In genomic region chr5:15507757-15508459, GRCm38 (mm10) we compare ENCODE assay signal across 14 mouse cellular contexts. TPM values are rescaled to one million over a fixed set of nuclear protein-coding genes. Genes with fewer than 3 reads are reported as not detected.
DNase-seq lines count a peak whose midpoint lies in the region; ATAC-seq and TF ChIP-seq lines count a peak whose summit lies in the region.
"Not testable (repeated sequence)": the region's sequence is repeated elsewhere in the genome, so short reads cannot be mapped to it uniquely, and the experiment has no call there.
"Had no signal": no experiment of that assay in that cellular context is flagged by ENCODE, and none has a peak within 500 bp of the region (broad histone marks: within the 10 kb centered on the region; RNA-seq: fewer than 3 reads in every experiment).

No protein-coding gene starts in this region.

- H3K4me1 ChIP-seq in embryonic facial prominence, embryonic 13.5 days; forebrain, postnatal 0 days (ENCODE audit: insufficient read depth); hindbrain, embryonic 11.5 days (replicated peaks; ENCODE audit: control insufficient read depth, insufficient read depth, low read length); intestine, postnatal 0 days (replicated peaks; ENCODE audit: control insufficient read depth, insufficient read depth, low read length); limb, embryonic 15.5 days; midbrain, embryonic 13.5 days (replicated peaks); stomach, embryonic 14.5 days (ENCODE audit: control insufficient read depth, insufficient read depth, low read length): not testable (repeated sequence)

- peak; percentile 22 for DNase-seq in 416B (ENCODE audit: low read depth)
- not testable (repeated sequence) for DNase-seq in forebrain, postnatal 0 days; hindbrain, embryonic 11.5 days (ENCODE audit: low spot score)

- H3K27me3 ChIP-seq in embryonic facial prominence, embryonic 13.5 days; forebrain, postnatal 0 days (ENCODE audit: insufficient read depth, low read length); hindbrain, embryonic 11.5 days (ENCODE audit: control insufficient read depth, insufficient read depth, low read length); intestine, postnatal 0 days (replicated peaks; ENCODE audit: control insufficient read depth, insufficient read depth, low read length); limb, embryonic 15.5 days; midbrain, embryonic 13.5 days; stomach, embryonic 14.5 days (ENCODE audit: control insufficient read depth, insufficient read depth, low read length): not testable (repeated sequence)

- not testable (repeated sequence) for H3K4me2 ChIP-seq in embryonic facial prominence, embryonic 13.5 days; forebrain, postnatal 0 days (ENCODE audit: low read depth); hindbrain, embryonic 11.5 days (replicated peaks; ENCODE audit: low read depth, low read length); intestine, postnatal 0 days (replicated peaks; ENCODE audit: low read depth); limb, embryonic 15.5 days; midbrain, embryonic 13.5 days (replicated peaks); stomach, embryonic 14.5 days (replicated peaks; ENCODE audit: low read depth, low read length)

- peak; percentile 75 for ATAC-seq in embryonic facial prominence, embryonic 13.5 days (ENCODE audit: insufficient number of reproducible peaks, insufficient read depth, low FRiP score, low TSS enrichment, low read depth)
- peak; percentile 34; the same call in 1 of the 2 replicates for ATAC-seq in forebrain, postnatal 0 days
- ATAC-seq in hindbrain, embryonic 11.5 days (ENCODE audit: low FRiP score) = peak; percentile 73
- ATAC-seq in intestine, postnatal 0 days = peak; percentile 61; the same call in 1 of the 2 replicates
- ATAC-seq in limb, embryonic 15.5 days (ENCODE audit: insufficient number of reproducible peaks, low FRiP score, low TSS enrichment, low read depth) = peak; percentile 82
- ATAC-seq in midbrain, embryonic 13.5 days = peak; percentile 70
- ATAC-seq in stomach, embryonic 14.5 days (ENCODE audit: insufficient number of reproducible peaks, insufficient read depth, low FRiP score, low read depth) = peak; percentile 86

- H3K36me3 ChIP-seq in embryonic facial prominence, embryonic 13.5 days; forebrain, postnatal 0 days (ENCODE audit: insufficient read depth); hindbrain, embryonic 11.5 days (ENCODE audit: control insufficient read depth, insufficient read depth, low read length); intestine, postnatal 0 days (ENCODE audit: control insufficient read depth, insufficient read depth); limb, embryonic 15.5 days; midbrain, embryonic 13.5 days; stomach, embryonic 14.5 days (ENCODE audit: control insufficient read depth, insufficient read depth, low read length): not testable (repeated sequence)

- 62% methylated on average over 6 of the region's 6 CpGs for WGBS in embryonic facial prominence, embryonic 13.5 days
- WGBS in forebrain, postnatal 0 days = 70% methylated on average over 6 of the region's 6 CpGs
- 68% methylated on average over 6 of the region's 6 CpGs for WGBS in hindbrain, embryonic 11.5 days
- 64% methylated on average over 6 of the region's 6 CpGs for WGBS in intestine, postnatal 0 days
- WGBS in limb, embryonic 15.5 days = 64% methylated on average over 6 of the region's 6 CpGs
- WGBS in midbrain, embryonic 13.5 days = 64% methylated on average over 6 of the region's 6 CpGs
- WGBS in stomach, embryonic 14.5 days = 62% methylated on average over 6 of the region's 6 CpGs

- not testable (repeated sequence) for H3K27ac ChIP-seq in embryonic facial prominence, embryonic 13.5 days; forebrain, postnatal 0 days (ENCODE audit: low read depth, low read length); hindbrain, embryonic 11.5 days (ENCODE audit: low read depth, low read length); intestine, postnatal 0 days (ENCODE audit: low read depth, low read length); limb, embryonic 15.5 days; midbrain, embryonic 13.5 days; stomach, embryonic 14.5 days (ENCODE audit: low read length)

- not testable (repeated sequence) for H3K9ac ChIP-seq in embryonic facial prominence, embryonic 13.5 days; forebrain, postnatal 0 days; hindbrain, embryonic 11.5 days (ENCODE audit: low read depth, low read length); intestine, postnatal 0 days (ENCODE audit: low read depth, low read length); limb, embryonic 15.5 days; midbrain, embryonic 13.5 days (replicated peaks); stomach, embryonic 14.5 days (replicated peaks; ENCODE audit: low read depth, low read length)

- TF ChIP-seq CTCF in forebrain, postnatal 0 days (IDR thresholded peaks at IDR 0.05; ENCODE audit: low read depth); intestine, postnatal 0 days (IDR thresholded peaks at IDR 0.05; ENCODE audit: low read depth): not testable (repeated sequence)

- H3K9me3 ChIP-seq in embryonic facial prominence, embryonic 13.5 days = peaks cover 32% of the 10 kb centered on the region
- peaks cover 21% of the 10 kb centered on the region; the same call in 1 of the 2 replicates for H3K9me3 ChIP-seq in forebrain, postnatal 0 days (ENCODE audit: low read length)
- peaks cover 11% of the 10 kb centered on the region for H3K9me3 ChIP-seq in hindbrain, embryonic 11.5 days (ENCODE audit: control insufficient read depth, low read length)
- not testable (repeated sequence) for H3K9me3 ChIP-seq in intestine, postnatal 0 days (ENCODE audit: control insufficient read depth); limb, embryonic 15.5 days; stomach, embryonic 14.5 days (ENCODE audit: control insufficient read depth, low read depth, low read length)
- H3K9me3 ChIP-seq in midbrain, embryonic 13.5 days = peaks cover 41% of the 10 kb centered on the region

- not testable (repeated sequence) for H3K4me3 ChIP-seq in embryonic facial prominence, embryonic 13.5 days; forebrain, postnatal 0 days (ENCODE audit: low read depth, low read length); hindbrain, embryonic 11.5 days (ENCODE audit: low read depth, low read length); intestine, postnatal 0 days (ENCODE audit: low read depth, low read length); limb, embryonic 15.5 days; midbrain, embryonic 13.5 days (replicated peaks); stomach, embryonic 14.5 days (ENCODE audit: low read depth, low read length)

RNA-seq across cellular contexts. Expression of gene Gm21190, which starts 21.1 kb away (rescaled TPM):
- polyA plus RNA-seq in embryonic facial prominence, embryonic 13.5 days (2015; fragmentation: Nextera tagmentation; extraction: Ambion mirVana) = not detected in 2 replicates
- not detected in 2 replicates for total RNA-seq in forebrain, postnatal 0 days (2014; rRNA removed)
- not detected in 2 replicates for polyA plus RNA-seq in forebrain, postnatal 0 days (2015; fragmentation: Nextera tagmentation; extraction: Ambion mirVana)
- polyA plus RNA-seq in hindbrain, embryonic 11.5 days (2014; fragmentation: Nextera tagmentation; extraction: Ambion mirVana) = not detected in 2 replicates
- polyA plus RNA-seq in intestine, postnatal 0 days (2015; fragmentation: Nextera tagmentation; extraction: Ambion mirVana) = not detected in 2 replicates
- polyA plus RNA-seq in limb, embryonic 15.5 days (2015; fragmentation: Nextera tagmentation; extraction: Ambion mirVana) = not detected in 2 replicates
- polyA plus RNA-seq in midbrain, embryonic 13.5 days (2015; fragmentation: Nextera tagmentation; extraction: Ambion mirVana) = not detected in 2 replicates
- polyA plus RNA-seq in stomach, embryonic 14.5 days (2014; fragmentation: Nextera tagmentation; extraction: Ambion mirVana) = not detected in 2 replicates
- total RNA-seq: adrenal gland, adult 8-10 months; gastrocnemius, adult 8-10 months; heart, adult 2 months; layer of hippocampus, postnatal 10 days; left cerebral cortex, postnatal 14 days; megakaryocyte, adult 5-6 weeks had no signal
- polyA plus RNA-seq: heart, adult 2 months had no signal

RNA-seq across cellular contexts. Expression of gene Gm21149, which starts 31.6 kb away (rescaled TPM):
- not detected in 2 replicates for polyA plus RNA-seq in embryonic facial prominence, embryonic 13.5 days (2015; fragmentation: Nextera tagmentation; extraction: Ambion mirVana)
- not detected in 2 replicates for total RNA-seq in forebrain, postnatal 0 days (2014; rRNA removed)
- polyA plus RNA-seq in forebrain, postnatal 0 days (2015; fragmentation: Nextera tagmentation; extraction: Ambion mirVana) = 0.15 TPM in 1 of 2 replicates, not detected in the other
- not detected in 2 replicates for polyA plus RNA-seq in hindbrain, embryonic 11.5 days (2014; fragmentation: Nextera tagmentation; extraction: Ambion mirVana)
- not detected in 2 replicates for polyA plus RNA-seq in intestine, postnatal 0 days (2015; fragmentation: Nextera tagmentation; extraction: Ambion mirVana)
- polyA plus RNA-seq in limb, embryonic 15.5 days (2015; fragmentation: Nextera tagmentation; extraction: Ambion mirVana) = 0.12 TPM in 1 of 2 replicates, not detected in the other
- polyA plus RNA-seq in midbrain, embryonic 13.5 days (2015; fragmentation: Nextera tagmentation; extraction: Ambion mirVana) = not detected in 2 replicates
- not detected in 2 replicates for polyA plus RNA-seq in stomach, embryonic 14.5 days (2014; fragmentation: Nextera tagmentation; extraction: Ambion mirVana)
- total RNA-seq: adrenal gland, adult 8-10 months; gastrocnemius, adult 8-10 months; heart, adult 2 months; layer of hippocampus, postnatal 10 days; left cerebral cortex, postnatal 14 days; megakaryocyte, adult 5-6 weeks had no signal
- polyA plus RNA-seq: heart, adult 2 months had no signal

Comparison
In these comparisons a context has a peak if more than half of its experiments do, and no peak if none do; other contexts are left out.
1. ATAC-seq: peak in every context shown above with its lines; median percentile 86 in stomach, embryonic 14.5 days; 82 in limb, embryonic 15.5 days; 75 in embryonic facial prominence, embryonic 13.5 days; 73 in hindbrain, embryonic 11.5 days; 70 in midbrain, embryonic 13.5 days; 61 in intestine, postnatal 0 days; 34 in forebrain, postnatal 0 days.